Mouse (Mus musculus): ENCODE measurements around the gene Zscan12.

Zscan12 gene

GRCm38 (mm10) chr13:21402287-21402846 is 39.7 kb downstream of the Zscan12 start, which contains the start of gene Zkscan3:
Gene Zkscan3 (minus strand): TSS chr13:21402755.
- DNase-seq (ENCODE audit: low spot score): peak; percentile 85

DNA sequence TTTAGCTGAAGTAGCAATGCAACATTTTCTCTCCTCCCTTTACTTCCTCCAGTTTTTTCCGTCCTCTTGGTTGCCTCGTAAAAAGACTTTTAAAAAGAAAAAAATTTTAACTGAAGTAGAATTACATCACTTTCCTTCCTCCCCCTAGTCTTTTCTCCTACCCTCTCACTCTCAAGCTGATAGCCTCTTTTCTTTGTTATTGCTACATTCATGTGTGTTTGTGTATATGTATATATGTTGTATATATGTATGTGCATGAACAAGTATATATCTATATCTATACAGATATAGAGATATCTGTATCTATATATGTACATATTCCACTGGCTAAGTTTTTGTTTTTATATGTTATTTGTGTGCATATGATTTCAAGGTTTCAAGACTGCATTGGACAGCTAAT is 40.2 kb downstream of the Zscan12 start:
- DNase-seq (ENCODE audit: low spot score): no peak

DNA sequence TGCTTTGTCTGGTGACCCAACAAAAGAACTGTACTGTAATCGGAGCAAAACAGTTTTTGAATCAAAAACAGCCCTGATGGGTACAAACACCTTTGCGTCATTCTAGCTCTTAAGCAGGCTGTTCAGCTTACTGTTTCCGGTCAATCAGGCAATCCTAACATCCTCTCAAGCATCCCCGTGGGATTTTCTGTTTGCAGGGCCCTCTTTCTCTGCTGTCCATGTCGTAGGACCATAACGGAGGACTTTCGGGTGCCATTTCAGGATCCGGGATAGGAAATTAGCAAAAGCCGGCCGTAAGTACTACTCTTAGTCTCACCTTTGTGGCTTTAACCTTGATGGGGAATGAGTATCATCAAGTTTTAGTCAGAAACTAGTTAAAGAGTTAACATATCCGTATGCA is 44.7 kb downstream of the Zscan12 start:
- no peak for DNase-seq (ENCODE audit: low spot score)

DNA sequence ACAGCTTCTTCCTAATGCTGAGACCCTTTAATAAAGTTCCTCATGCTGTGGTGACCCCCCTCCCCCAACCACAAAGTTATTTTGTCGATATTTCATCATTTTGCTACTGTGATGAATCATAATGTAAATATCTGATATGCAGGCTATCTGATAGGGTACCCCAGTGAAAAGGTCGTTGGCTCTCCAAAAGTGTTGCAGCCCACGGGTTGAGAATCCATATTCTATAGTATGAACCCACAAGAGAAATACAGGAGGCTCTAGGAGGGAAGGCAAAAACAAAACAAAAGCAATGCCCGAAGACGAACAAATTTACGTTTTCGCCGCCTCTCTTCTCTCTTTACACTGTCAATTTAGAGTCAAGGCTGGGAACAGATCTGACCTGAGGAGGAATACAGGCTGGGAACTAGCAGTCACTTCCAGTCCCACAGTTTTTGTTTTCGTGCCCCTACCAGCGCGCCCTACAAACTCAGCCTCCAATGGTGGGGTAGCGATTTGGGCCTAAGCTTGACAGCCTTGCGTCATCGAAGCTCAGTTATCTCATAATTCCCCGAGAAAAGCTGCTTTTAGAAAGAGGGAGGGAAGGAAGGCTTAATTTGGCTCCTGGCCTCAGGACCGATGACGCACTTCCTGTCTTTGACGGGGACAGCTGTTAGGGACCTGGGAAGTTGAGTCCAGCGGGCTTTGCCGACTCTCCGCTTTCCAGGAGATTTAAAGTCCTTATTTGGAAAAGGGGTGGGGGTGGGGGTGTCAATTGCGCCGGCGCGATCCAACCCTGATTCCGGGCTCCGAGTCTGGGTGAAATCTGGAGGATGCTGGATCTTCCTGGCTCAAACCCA is 45.6 kb downstream of the Zscan12 start:
- DNase-seq (ENCODE audit: low spot score): peak; percentile 91

DNA sequence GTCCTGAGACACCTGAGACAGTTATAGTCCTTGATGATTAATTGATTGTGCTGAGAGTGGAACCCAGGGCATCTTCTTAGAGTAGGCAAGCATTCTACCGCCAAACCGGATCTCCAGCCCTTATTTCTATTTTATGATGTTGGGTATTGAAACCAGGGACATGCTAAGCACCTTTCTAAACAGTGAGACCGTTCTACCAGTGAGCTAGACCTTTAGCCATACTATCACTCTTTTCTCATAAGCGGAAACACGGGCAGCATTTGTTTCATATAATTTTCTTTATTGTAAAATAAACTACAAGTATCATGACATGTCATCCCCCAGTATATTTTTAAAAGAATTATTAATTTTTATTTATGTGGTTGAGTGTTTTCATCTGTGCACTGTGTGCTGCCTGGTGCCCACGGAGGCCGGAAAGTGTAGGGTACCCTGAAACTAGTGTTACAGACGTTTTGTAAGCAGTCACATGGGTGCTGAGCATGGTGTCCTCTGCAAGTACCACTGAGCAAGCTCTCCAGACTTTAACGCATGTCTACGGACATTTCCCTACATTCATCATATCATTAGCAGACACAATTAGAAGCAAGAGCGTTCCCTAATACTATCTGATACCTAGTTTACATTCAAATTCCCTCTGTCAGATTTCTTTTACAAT is 46.3 kb downstream of the Zscan12 start:
- DNase-seq (ENCODE audit: low spot score): no peak

DNA sequence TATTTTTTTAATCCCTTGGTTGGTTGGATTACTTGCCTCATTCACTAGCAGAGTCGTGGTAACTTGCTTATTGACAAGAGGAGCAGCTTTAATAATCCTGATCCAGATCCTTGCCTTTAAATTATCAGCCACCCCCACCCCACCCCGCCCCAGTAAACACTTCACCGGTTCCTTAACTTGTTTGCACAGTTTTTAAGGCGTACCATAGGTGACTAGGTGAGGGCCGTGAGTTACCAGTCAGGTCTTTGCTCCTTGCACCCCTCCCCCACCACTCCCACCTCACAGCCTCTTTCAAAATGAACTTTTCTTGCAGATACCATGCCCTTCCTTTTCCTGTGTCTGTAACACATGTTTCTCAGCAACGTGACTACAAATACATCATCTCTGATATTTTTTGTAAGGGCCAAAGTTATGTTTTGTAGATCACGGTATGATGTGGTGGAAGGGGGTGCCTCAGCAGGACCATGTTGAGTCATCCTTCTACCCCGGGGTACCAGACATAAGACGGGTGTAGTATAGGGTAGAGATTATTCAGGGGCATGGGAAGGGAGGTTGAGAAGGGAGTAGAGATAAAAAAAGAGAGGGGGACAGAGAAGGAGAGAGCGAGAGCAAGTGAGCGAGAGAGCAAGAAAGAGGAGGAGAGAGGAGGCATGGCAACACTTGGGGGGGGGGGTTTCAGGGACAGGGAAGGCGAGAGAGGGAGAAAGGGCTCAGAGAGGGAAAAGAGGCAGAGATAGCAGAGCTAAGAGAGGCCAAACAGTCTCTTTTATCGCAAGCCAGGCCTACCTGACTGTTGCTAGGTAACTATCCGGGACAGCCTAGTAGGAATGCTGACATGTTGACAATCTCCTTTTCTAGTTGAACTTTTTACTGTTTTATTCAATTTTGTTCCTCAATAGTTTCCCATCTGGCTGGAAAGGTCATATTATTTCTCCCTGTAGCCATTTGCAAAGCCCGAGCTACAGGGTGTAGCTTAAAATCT is 51.9 kb downstream of the Zscan12 start:
- DNase-seq (ENCODE audit: low spot score): peak; percentile 19

GRCm38 (mm10) chr13:21415266-21415665 is 52.6 kb downstream of the Zscan12 start:
- no peak for DNase-seq (ENCODE audit: low spot score)

DNA sequence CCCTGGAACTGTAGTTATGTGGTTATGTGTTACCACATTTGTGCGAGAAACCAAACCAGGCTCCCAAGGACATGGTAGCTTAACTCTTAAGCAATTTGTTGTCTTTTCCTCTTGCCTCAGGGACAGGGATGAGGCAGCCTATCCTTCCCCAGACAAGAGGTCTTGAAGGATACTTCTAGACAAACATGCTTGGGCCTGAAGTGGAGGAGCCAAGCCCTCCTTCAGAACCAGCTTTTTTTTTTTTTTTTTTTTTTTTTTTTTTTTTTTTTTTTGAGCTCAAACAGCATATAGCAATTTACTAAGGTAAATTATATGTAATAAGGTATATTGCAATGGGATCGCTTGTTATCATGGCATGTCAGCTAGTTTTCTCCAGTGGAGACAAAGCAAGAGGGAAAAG is 53.1 kb downstream of the Zscan12 start:
- DNase-seq (ENCODE audit: low spot score): no peak

- no peak for DNase-seq (ENCODE audit: low spot score)
Observed at GRCm38 (mm10) chr13:21417298-21418010, 54.8 kb downstream of the Zscan12 start.

DNA sequence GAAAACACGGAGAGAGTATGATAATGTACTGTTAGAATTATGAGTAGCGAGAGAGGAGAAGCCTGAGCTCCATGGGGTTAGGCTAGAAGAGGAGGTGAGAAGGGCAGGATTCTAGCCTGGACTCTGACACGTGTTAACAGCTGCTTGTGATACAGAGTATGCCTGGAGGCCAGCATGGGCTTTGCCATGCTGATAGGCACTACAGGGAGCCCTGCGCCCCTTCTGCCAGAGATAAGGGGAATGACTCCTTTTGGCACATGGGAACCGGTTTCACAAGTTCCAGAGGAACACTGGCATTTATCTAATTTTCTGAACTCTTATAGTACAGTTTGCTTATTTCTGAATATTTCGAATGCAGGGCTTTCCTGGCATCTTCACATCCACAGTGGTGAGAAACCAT is 56.2 kb downstream of the Zscan12 start:
- DNase-seq (ENCODE audit: low spot score): no peak
